Mouse (Mus musculus): ENCODE results near the gene Fam180a. TPM values are rescaled to one million over a fixed set of nuclear protein-coding genes. Genes with fewer than 3 reads are reported as not detected.
A peak's percentile ranks its signal among the peaks of the same experiment; 100 is the strongest.
"Not testable (repeated sequence)": the region's sequence is repeated elsewhere in the genome, so short reads cannot be mapped to it uniquely, and the experiment has no call there.

Fam180a gene
- 0.08 TPM in 1 of 2 replicates, not detected in the other for polyA plus RNA-seq (2015; fragmentation: Nextera tagmentation; extraction: Ambion mirVana)

DNA sequence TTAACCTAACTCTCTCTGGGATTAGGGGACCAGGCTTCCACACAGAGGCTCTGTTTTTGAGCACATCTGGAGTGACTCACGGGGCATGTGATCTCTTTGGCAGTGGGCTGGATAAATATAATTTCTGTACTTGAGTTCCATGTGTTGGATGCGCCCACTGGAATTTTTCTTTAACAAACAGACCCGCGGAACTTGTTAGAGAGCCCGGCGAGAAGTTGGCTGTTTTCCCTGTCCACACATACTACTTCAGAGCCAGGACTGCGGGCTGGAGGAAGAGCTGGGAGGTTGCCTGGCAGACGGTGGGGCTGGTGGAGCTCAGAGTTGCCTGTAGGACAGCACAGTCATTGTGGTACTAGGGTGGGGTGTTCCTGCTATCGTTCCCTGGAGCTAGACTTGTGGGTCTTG lies at the start of gene Fam180a:
TSS of gene Fam180a (minus strand) at position 31 of the 405 bp plus-strand sequence.
- DNase-seq (ENCODE audit: low spot score) = no peak

GRCm38 (mm10) chr6:35374052-35374451 lies 48.1 kb upstream of the Fam180a start:
- no peak for DNase-seq (ENCODE audit: low spot score)

DNA sequence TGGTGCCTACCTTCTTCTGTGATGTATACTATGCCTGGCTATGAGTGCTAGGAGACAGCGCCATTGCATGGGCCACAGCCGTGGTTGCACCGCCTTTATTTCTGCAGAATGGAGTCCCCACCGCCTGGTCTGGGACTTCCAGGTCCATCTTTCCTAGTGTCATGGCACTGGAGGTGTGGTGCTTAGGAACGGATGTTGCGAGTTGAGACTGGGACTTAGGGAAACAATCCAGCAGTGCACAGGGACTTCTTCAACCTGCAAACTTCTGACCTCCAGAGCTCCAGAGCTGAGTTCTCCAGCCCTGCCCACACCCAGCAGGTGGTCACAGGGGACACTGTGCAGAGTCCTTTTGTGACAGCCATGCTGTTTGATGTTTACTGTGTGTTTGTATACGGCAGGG lies 44.4 kb upstream of the Fam180a start:
- no peak for DNase-seq (ENCODE audit: low spot score)

DNA sequence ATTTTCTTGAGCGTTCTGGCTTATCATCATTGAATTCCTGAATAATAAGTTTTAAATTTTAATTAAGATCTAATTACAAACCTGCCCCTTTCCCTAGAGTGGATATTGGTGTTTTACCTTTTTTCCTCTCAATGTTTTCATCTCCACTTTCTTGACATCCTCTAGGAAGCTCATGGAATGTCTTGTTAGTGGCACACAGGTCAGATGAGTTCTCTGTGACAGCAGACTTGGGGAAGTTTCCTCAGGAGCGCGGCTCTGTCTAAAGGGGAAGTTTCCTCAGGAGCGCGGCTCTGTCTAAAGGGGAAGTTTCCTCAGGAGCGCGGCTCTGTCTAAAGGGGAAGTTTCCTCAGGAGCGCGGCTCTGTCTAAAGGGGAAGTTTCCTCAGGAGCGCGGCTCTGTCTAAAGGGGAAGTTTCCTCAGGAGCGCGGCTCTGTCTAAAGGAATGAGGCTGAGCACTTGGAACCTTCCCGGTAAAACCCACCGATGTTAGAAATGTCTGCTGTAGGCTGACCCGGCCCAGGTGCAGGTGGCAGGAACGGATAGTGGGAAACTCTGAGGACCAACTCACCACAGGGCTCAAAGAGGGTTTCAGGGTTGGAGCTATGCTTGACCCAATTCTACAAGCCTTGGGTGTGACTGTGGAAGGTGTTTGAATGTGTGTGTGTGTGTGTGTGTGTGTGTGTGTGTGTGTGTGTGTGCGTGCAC lies 43.8 kb upstream of the Fam180a start:
- not testable (repeated sequence) for DNase-seq (ENCODE audit: low spot score)

- no peak for DNase-seq (ENCODE audit: low spot score)
Observed at GRCm38 (mm10) chr6:35362596-35362995, 36.7 kb upstream of the Fam180a start.

GRCm38 (mm10) chr6:35355320-35355719 lies 29.4 kb upstream of the Fam180a start:
- DNase-seq (ENCODE audit: low spot score) = no peak

GRCm38 (mm10) chr6:35354622-35354998 lies 28.7 kb upstream of the Fam180a start:
- peak; percentile 3 for DNase-seq (ENCODE audit: low spot score)

- peak; percentile 10 for DNase-seq (ENCODE audit: low spot score)
Observed at GRCm38 (mm10) chr6:35353846-35354621, 28.1 kb upstream of the Fam180a start.

- no peak for DNase-seq (ENCODE audit: low spot score)
Observed at GRCm38 (mm10) chr6:35353416-35353815, 27.5 kb upstream of the Fam180a start.

DNA sequence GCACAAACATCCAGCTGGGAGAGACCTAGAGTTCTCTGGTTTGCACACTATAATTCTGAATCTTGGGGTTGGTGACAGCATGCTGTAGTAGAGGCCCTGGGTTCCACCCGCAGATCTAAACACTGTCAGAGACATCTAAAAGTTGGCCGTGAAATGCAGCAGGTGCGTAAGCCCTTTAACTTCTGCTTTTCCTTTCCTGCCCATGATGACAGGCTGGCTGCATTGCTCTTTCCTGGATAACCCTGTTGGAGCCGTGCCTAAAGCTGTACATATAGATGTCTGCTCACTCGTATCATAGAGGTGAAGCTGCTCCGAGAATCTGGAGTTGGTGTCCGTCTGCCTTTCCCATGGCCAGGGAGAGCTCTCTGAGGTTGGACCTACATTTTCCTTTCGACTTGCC lies 26.9 kb upstream of the Fam180a start:
- DNase-seq (ENCODE audit: low spot score) = no peak

DNA sequence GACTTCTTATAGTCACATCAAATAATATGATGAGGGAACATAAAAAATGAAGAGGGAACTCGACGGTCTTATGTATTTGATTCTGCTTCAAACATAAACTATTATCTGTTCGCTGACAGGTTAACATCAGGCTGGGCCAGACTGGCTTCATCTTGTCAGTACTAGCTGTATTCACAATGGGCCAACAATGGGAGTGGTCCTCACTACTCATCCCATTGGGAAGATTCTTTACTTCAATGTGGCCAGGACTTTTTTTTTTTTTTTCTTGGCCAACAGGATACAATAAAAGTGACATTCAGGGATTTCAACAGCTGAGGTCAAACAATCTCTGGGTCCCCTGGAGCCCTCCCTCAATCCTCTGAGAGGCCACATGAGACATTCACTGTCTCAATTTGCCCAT lies 25.9 kb upstream of the Fam180a start:
- DNase-seq (ENCODE audit: low spot score) = no peak

GRCm38 (mm10) chr6:35349784-35350183 lies 23.8 kb upstream of the Fam180a start:
- DNase-seq (ENCODE audit: low spot score) = no peak

GRCm38 (mm10) chr6:35338640-35339039 lies 12.7 kb upstream of the Fam180a start:
- no peak for DNase-seq (ENCODE audit: low spot score)

- no peak for DNase-seq (ENCODE audit: low spot score)
Observed at GRCm38 (mm10) chr6:35337836-35338235, 11.9 kb upstream of the Fam180a start.

DNA sequence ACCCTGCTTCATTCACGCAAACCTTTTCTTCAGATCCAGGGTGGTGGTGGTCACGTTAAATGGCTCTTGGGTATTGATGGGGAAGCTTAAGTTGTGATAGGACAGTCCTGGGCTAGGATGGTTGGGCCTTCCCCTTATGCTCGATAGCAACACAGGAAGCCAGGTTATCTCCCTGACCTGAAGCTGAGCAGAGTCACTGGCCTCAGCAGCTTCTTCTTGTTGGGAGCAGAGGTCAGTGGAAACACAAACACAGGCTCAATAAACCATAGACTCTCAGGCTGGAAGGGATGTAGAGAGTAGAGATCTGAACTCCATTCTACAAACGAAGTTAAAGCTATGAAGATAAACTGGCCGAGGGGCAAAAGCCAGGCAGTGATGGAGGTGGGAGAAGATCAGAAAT lies 9.5 kb upstream of the Fam180a start:
- DNase-seq (ENCODE audit: low spot score) = no peak

- no peak for DNase-seq (ENCODE audit: low spot score)
Observed at GRCm38 (mm10) chr6:35334278-35334677, 8.3 kb upstream of the Fam180a start.

- no peak for DNase-seq (ENCODE audit: low spot score)
Observed at GRCm38 (mm10) chr6:35333632-35334031, 7.7 kb upstream of the Fam180a start.

DNA sequence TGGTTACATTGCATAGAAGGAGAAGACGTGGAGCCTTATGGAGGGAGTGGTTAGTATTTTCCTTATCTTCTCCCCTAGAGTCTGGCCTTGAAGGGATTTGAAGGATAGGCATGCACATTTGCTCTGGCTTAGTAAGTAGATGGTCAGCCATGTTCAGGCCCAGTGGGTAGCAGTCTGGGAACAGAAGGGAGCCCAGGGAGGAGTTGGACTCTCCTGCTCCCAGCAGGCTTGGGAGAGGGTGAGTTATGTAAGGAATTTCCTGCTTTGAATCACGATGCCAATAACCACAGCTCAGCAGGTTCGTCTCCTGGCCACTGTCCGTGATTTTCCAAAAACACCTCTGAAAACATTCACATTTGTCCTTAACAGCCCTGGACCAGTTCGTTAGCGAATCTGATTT lies 4.9 kb upstream of the Fam180a start:
- DNase-seq (ENCODE audit: low spot score) = no peak

- no peak for DNase-seq (ENCODE audit: low spot score)
Observed at GRCm38 (mm10) chr6:35329956-35330355, 4.0 kb upstream of the Fam180a start.

GRCm38 (mm10) chr6:35324306-35324705 lies 1.6 kb downstream of the Fam180a start:
- no peak for DNase-seq (ENCODE audit: low spot score)

DNA sequence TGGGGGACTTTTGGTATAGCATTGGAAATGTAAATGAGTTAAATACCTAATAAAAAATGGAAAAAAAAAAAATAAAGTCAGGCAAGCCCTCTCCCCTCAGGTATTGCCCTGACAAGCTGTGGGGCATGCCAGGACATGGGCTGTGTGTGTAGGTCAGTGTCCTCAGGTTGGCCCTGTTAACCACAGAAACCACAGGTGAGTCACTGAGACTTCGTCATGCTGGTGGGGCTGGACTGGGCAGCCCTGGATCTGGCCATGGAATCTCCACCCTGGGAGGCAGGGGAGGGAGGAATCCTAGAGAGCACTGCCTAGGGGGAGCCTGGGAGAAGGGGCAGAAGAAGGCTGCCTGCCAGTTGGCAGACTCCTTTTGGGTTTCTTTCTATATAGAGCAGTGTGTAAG lies 2.9 kb downstream of the Fam180a start:
- DNase-seq (ENCODE audit: low spot score) = no peak

- no peak for DNase-seq (ENCODE audit: low spot score)
Observed at GRCm38 (mm10) chr6:35321105-35321504, 4.8 kb downstream of the Fam180a start.

GRCm38 (mm10) chr6:35319850-35320249 lies 6.1 kb downstream of the Fam180a start:
- DNase-seq (ENCODE audit: low spot score) = no peak
